Mouse (Mus musculus): ENCODE data around the gene Ddn.

DNA sequence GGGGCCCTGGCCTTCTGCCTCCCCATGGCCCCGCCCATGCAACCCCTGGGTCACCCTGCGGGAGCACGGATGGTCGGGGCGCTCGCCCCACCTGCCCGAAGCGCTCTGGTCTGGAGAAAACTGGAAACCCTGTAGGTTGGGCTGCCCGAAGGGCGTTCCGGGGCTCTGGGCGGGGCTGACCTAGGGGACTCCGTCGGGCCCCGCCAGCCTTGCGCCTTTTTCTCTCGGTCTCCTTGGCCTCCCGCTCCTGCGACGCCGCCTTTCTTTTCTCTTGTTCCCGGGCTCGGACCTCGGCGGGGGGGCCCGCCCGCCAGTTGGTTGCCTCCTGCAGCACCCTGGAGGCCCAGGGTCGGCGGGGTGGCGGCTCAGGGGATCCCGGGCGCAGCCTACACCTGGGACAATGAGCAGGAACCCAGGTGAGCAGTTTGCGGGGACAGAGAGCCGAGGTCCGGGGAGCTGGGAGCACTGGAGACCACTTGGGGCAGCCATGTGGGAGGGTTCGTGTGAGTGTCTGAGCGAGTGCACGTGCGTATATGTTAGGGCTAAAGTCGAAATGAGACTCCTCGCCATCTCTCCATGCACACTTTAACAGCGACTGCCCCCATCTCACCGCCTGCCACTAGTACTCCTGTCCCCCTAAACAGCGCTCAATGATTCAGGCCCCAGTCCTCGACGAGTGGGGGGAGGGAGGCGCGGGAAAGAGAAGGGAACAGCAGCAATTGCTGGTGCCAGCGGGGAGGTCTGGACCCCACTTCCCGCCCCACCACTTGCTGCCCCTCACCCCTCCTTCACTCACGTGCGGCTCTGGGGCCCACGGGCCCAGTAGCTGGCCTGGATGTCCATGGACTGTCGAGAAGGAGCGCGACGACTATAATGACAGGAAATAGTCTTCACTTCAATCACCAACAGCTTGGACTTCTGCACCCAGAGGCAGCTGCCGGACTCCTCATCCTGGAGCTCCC is 2.2 kb downstream of the Ddn start:
- TF ChIP-seq CTCF (IDR thresholded peaks at IDR 0.05; ENCODE audit: insufficient read depth, low read depth, low read length) (no peak), POLR2A (IDR thresholded peaks at IDR 0.05; ENCODE audit: insufficient read depth, low read depth, low read length) (0 out of 2 replicates have a peak, but pooled peaks have one; percentile 11)

Data from olfactory bulb, adult 2 months (tissue).